Mouse (Mus musculus): ENCODE results near the gene Omg.

The Omg gene

DNA sequence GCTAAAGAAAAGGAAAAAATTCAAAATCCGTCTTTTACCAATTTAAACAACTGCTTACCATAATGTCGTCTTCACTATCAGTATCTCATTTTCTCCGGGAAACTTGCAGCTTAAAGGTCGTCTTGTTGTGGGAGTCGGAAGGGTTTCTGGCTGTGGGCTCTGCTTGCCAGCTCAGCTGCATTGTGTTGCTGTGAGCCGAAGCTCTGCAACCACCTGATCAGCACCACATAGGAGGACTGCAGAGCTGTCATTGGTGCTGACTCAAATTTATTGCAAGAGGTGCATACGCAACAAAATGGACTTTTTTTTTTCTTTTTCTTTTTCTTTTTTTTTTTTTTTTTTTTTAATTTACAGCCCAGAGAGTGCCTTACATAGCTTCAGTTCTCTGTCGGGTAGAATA lies at the start of gene Omg:
Gene Omg, minus strand, starts transcription at position 240 of the 400 bp plus-strand sequence.
- no peak for DNase-seq (ENCODE audit: extremely low spot score, low read depth, low spot score)

DNA sequence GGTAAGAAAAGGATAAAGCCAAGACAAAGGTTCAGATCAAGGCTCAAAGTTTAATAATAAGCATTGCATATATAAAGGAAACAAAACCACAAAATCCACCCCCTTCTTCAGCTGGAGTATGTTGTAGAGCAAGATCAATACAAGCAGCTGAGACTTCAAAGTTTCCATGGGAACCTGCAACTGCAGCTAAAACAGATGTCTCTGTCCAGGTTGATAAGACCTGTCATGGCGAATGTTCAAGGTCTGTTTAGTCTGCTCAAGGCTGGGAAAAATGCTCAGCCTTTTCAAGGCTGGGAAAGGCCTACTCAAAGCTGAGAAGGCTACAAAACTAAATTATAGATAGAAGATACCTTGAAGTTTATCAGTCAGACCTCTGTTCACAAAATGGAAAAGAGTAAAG lies 48.7 kb upstream of the Omg start:
- DNase-seq (ENCODE audit: extremely low spot score, low read depth, low spot score), result no peak

DNA sequence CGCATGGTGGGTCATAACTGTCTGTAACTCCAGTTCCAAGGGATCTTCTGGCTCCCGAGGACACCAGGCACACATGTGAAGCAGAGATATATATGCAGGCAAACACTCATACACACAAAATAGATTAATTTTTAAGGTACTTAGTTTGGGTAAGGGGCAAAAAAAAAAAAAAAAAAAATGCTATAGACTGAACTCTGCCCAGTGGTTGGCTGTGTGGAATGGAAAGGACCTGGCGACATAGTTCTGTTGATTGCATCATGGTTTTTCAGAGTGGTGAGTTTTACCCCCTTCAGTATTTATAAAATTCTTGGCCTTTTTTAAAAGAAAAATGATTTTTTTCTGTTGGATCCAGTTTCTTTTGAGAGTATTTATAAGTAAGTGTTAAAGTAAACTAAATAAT lies 32.4 kb upstream of the Omg start:
- DNase-seq (ENCODE audit: extremely low spot score, low read depth, low spot score), result no peak

DNA sequence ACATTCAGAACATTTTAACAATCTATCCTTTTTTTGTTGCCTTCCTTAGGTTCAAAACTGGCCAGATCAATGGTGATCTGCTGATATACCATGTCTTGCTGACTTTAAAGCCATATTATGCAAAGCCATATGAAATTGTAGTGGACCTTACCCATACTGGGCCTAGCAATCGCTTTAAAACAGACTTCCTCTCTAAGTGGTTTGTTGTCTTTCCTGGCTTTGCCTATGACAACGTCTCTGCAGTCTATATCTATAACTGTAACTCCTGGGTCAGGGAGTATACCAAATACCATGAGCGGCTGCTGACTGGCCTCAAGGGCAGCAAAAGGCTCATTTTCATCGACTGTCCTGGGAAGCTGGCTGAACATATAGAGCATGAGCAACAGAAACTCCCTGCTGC lies 31.7 kb upstream of the Omg start:
- DNase-seq (ENCODE audit: extremely low spot score, low read depth, low spot score), result no peak

DNA sequence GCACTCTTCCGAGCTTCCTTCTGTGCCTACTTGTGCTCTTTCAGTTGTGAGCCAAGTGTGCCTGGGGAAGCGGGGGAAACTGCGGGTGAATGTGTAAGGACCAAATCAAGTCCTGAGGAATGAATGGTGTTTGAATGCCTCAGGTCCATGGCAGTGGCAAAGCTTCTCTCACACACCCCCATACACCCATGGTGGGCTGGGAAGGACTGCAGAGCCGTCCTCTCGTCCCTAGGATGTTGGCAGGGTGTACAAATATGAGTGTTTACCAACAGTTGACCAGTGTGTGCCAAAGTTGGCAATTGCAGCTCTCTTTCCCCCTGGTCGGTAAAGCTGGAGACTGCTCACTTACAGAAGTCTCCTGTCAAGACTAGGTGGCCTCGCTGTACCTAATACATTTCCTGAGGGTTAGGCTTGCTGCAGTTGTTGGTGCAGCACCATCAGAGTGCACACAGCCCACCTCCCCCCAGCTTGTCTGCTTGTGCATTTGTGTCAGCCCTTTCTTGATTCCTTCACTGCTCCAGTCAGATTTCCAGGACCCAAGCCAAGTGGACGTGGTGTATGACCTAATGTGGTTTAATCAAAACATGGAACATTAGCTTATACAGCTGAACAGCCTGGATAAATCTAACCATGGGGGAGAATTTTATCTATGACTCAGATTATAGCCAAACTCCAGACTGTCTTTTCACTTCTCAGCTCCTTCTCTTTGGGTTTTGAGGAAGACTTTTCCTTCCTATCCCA lies 30.2 kb upstream of the Omg start:
- no peak for DNase-seq (ENCODE audit: extremely low spot score, low read depth, low spot score)

DNA sequence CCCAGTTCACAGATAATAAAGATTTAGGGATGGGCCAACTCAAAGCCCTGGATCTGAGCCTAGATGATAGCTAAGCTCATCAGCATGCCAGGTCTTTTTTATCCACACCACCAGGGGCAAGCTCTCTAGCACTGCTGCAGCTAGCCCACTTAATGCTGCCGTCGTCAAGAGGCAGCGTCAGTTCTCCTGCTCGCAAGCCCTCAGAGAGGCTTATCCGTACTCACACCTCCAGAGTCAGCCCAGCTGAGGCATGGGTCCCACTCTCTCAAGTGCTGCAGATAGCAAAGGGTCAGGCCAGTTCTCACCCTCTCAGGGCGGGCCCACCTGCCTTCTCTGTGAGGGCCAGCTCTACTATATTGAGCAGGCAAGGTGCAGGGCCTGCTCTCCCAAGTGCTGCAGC lies 29.4 kb upstream of the Omg start:
- DNase-seq (ENCODE audit: extremely low spot score, low read depth, low spot score), result no peak

DNA sequence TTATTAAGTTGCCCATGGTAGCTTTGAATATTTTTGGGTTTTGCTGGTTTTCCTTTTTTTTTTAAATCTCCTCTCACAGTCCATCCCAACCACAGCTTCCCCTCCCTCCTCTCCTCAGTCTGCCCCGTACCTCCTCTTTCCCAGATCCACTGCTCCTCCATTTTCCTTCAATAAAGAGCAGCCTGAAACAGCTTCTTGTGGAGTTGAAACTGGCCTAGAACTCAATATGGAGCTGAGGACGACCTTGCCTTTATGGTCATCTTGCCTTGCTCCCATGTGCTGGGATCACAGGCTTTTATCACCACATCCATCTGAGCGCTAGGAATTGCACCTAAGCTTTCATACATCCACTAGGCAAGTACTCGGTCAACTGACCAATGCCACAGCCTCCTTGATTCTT lies 27.6 kb upstream of the Omg start:
- DNase-seq (ENCODE audit: extremely low spot score, low read depth, low spot score), result no peak

DNA sequence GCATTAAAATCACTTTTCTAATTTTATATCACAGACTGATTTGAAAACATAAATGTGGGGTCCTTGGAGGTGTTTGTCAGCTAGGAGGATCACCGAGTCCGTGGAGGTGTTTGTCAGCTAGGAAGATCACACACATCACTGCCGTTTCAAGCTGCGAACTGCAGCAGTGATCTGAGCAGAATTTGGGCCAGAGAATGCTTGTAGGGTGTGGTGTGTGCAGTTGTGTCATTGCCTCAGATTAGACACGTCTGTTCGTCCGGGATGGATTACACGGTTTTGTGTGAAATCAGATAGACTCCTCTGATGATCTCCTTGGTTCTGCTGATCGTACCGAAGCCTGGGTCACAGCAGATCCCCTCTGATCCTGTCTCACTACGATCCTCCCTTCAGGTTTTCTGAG lies 26.9 kb upstream of the Omg start:
- no peak for DNase-seq (ENCODE audit: extremely low spot score, low read depth, low spot score)

DNA sequence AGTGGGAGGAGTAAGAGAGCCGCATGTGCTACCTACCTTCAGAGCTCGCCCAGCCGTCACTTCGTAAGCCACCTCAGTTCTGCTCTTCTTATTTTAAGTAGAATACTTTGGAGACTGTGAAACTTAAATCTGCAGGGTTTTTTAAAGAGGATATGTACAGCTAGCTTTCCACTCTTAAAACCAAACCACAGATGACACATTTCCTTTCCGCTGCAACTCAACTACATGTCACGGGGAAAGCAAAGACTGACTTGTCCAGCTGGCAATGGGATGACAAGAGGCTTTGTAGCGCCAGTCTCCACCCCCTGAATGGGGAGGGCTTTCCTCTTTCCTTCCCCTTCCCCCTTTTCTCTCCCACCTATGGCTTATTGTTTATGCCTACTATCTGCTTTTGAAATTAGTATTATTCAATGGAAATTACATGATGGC lies 26.5 kb upstream of the Omg start, which contains the start of the genes Evi2 and Evi2a:
Gene Evi2, minus strand, starts transcription at position 257 of the 429 bp plus-strand sequence.
Gene Evi2a, minus strand, starts transcription at position 277 of the 429 bp plus-strand sequence.
- DNase-seq (ENCODE audit: extremely low spot score, low read depth, low spot score), result no peak

DNA sequence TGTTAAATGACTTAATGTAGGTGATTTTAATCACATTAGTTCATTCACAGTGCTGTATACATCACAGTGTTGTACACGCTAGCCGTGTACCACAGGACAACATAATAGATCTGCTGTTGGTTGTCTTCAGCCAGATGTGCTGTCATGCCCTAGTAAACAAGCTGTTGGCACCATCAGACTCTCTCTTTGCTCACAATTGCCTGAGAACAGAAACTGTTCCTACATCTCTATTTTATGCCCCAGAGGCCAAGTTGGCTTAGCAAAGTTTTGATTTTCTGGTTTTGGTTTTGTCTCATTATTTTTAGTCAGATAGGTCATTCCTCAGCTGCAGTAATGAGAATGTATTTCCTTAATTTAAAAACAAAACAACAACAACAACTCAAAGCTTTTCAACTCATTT lies 25.9 kb upstream of the Omg start:
- DNase-seq (ENCODE audit: extremely low spot score, low read depth, low spot score), result no peak

DNA sequence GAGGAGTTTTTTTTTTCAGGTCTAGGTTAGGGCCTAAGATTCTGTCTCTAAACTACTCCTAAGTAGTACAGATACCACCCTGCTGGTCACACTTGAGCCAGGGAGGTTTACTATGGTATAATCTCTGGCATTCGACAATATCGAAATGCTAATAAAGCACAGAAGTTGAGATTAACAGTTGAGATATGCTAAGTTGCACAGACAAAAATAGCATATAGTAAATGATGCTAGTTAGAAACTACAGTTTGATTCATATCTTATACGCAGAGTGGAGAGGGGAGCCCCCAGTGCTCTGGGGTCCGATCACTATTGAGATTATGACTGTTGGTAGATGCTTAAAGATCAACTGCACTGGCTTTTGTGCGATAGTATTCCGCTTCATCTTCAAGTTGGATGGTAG lies 25.3 kb upstream of the Omg start:
- DNase-seq (ENCODE audit: extremely low spot score, low read depth, low spot score), result no peak

DNA sequence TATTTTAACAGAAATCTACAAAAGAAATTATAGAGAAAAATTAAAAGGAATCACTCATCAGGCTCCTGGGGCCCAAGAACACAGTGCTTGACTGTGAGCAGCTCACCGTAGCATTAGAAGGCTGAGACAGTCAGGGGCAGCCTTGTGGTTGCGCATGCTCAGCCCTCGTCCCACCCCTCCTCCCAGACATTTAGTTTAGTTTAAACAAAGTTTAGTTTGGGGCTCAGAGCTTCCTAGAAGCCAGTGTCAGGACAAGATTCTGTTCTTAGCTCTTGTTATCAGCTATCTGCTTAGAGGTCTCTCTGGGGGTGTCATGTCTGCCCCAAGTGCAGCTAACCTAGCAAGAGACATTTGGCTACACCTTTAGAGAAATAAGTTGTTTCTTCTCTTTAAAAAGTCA lies 24.7 kb upstream of the Omg start:
- DNase-seq (ENCODE audit: extremely low spot score, low read depth, low spot score), result no peak

DNA sequence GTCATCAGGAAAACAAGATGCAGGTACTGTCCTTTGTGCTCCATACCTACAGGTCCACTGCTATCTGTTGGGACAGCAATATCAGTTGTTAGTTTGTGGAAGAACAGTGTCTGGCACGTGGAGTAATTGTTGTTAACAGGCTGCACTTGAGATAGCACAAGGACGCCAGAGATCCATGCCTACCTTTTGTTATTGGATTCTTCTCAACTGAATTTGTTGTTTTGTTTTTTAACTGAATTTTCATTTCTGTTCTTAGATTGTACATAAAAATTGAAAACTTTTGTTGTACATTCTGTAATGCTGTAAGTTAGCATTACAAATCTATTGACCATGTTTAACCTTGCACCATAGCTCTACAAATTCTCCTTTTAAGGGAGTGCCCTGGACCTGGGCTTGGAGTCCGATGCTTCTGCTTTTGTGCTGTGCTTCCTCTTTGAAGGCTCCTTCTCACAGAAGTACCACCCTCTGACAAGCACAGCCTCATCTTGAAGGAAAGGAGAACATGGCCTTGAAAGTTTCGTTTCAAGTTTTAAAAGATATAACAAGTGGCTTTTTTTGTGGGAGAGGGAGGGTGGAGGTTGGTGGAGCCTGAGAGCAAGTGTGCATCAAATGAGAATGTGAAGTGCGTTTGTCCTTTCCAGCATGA lies 24.0 kb upstream of the Omg start:
- no peak for DNase-seq (ENCODE audit: extremely low spot score, low read depth, low spot score)

DNA sequence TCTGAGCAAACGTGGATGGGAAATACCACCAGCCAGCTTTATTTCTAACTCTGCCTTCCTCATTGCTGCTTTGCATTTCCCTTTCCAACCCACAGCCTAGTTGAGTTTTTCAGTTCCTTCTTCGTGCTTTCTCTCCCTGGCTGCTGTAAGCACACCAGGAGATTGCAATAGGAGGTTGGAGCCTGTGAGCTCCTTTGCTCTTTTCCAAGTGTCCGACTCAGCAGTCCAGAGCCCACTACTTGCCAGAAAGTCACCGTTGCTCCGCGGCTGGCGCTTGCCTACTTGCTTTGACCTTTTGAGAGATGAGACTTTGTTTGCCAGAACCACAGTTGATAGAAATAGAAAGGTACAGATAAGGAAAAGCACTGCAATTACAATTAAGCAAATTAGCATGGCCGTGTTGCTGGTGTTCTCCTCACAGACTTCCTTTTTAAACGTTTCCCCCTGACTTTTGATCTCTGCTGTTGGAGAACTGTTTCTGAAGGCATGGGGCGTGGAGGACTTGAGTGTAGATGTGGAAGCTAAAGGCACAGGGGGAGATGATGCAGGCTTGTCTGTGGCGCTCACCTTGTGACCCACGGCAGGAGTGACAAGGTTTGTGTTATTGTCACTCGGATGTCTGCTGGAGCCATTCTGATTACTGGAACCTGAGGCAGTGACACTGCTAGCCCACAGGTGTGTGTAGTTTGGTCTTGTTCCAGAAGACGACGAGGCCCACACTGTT lies 23.3 kb upstream of the Omg start:
- no peak for DNase-seq (ENCODE audit: extremely low spot score, low read depth, low spot score)

DNA sequence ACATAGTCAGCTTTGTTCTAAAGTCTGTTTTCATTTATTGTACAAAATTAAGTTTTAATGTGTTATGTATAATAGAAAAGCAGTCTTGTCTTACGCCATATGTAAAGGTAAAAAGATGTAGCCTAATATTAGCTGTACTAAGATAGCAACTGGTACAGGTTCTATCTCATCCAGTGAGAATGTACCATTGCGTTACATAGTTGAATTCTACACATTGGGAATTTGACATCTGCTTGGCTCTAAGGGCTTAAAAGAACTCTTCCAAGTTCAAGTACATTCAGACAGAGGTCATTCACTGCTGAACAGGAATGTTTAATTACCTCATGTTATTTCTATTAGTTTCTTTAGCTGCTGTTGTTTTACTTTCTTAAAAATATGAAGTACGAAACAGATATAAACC lies 22.7 kb upstream of the Omg start:
- DNase-seq (ENCODE audit: extremely low spot score, low read depth, low spot score), result no peak

DNA sequence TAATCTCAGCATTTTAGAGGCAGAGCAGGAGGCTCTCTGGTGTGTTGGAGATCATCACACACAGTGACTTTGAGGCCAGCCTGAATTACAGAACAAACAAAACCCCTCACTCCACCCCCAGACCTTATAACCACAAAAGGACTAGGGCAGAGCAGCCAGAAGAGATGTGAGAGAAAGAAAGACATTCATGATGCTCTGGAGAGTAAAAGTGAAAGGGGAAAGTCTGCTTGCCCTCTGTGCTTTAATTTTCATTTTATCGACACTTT lies 20.4 kb upstream of the Omg start:
- DNase-seq (ENCODE audit: extremely low spot score, low read depth, low spot score), result no peak

DNA sequence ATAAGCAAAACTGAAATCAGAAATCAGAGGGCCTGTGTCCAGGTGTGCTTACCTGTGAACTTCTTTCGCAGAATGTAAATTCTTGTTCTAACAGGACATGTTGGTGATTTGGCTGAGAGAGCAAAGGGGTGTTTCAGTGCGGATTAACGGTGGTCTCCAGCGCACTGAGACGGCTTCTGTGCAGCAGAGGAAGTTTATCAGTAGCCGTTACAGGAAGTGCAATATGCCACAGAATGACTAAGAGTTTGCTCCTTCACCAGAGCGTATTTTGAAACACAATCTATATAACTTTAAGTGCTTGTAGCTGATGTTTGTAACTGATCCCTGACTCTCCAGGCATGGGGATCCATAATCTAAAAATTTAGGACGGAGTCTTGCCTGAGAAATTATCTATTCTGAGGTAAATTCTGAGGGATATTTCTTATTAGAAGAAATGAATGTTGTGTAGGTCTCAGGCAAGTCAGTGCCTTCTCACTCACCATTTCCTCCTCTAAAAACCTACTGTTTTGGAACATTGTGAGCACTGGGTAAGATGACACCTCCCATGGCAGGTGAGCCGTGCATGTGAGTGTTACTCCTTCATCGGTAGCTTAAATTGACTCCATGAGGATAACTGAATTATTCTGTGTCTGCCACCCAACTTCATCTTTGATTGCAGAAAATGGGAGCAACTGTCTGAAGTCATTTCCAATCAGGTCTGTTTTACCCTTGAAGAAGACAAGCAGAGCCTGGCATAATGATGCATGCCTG lies 19.9 kb upstream of the Omg start, which contains the start of gene Evi2b:
Gene Evi2b, minus strand, starts transcription at position 203 of the 750 bp plus-strand sequence.
- no peak for DNase-seq (ENCODE audit: extremely low spot score, low read depth, low spot score)

DNA sequence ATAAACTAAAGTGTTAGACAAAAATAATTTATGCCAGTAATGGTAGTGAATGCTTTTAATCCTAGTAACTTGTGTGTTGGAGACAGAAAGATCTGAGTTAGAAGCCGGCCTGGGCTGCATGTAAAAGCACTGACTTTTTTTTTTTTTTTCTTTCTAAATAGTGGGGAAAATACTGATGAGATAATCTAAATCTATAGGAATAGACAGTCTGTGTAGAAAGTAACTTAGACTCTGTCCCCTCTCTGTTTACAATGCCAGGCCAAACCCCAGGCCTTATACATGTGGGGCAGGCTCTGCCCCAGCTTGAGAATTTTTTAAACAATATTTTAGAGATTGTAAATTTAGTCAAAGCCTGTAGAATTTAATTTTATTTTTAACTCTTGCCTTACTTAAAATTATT lies 19.1 kb upstream of the Omg start:
- no peak for DNase-seq (ENCODE audit: extremely low spot score, low read depth, low spot score)

DNA sequence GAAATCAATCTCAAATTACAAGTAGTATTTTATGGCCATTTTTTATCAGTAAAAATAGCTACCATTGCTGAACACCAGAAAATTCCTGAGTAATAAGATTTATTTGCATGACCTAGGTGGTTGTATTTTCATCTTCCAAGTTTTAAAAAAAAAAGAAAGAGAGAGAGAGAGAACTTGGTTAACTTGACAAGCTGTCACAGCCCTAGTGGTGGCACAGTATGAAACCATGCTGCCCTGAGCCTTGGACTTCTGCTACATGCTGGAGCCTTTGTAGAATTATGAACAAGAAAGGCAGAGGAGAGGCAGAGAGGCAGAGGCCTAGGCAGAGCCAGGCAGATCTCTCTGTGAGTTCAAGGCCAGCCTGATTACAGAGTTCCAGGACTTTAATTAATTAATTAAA lies 18.0 kb upstream of the Omg start:
- no peak for DNase-seq (ENCODE audit: extremely low spot score, low read depth, low spot score)

DNA sequence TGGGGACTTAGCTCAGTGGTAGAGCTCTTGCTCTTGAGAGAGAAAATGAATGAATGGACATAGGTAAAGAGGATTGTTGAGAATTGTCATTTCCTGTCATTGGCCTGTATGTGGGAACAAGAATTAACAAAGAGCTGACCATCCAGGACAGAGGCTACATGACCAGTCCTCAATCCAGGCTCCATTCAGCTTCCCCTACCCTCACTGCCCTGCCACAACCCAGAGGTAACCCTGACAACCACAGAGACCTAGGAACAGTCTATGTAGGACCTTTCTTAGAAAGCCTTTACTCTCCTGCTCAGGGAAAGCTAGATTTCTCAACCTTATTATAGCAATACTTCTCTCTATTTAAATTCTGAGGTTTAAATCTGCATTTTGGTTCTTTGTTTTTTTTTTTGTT lies 16.9 kb upstream of the Omg start:
- DNase-seq (ENCODE audit: extremely low spot score, low read depth, low spot score), result no peak

DNA sequence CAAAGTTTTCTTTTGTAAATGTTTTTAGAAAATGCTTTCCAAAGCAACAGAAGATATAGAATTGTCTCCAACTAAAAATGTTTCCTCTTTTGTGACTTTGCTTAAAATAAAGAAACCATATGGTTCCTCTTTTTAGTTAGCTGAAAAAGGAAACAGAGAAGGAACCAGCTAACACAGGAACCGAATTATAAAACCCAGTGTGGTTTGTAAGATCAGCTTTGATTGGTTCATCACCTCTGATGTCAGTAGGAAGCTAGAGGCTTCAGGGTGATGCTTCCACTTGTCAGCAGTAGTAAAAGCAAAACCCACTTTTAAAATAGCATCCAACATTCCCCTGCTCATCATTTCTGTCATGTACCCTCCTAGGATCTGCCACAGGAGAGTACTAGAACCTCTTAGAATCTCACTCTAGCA lies 16.0 kb upstream of the Omg start:
- no peak for DNase-seq (ENCODE audit: extremely low spot score, low read depth, low spot score)

DNA sequence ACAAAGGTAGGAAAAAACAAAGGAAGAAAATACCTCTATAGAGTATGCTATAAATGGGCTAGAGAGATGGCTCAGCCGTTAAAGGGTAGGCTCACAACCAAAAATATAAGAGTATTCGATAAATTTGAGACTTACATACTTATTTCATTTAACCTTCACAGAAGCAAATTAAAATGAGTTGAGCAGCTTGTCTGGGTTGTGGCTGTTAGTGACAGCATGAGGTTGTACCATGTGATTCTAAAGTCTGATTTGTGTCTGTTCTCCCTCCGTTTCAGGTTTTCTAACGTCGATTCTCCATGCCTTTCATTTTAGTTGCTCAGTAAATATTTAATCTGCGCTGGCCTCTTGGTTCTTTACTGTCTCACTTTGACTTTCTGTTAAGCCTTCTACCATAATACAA lies 15.4 kb upstream of the Omg start:
- DNase-seq (ENCODE audit: extremely low spot score, low read depth, low spot score), result no peak

Measured in hindlimb bud, embryonic 11.5 days (tissue).